Mouse (Mus musculus) heart, embryonic 11.5 days (tissue): ENCODE measurements around the gene AC140267.1. TPM values are rescaled to one million over a fixed set of nuclear protein-coding genes. Genes with fewer than 3 reads are reported as not detected.

Experiments used
- polyA plus RNA-seq: library from polyadenylated mRNA; unstranded; fragments of >200 nt; fragmentation: Nextera tagmentation; extraction: Ambion mirVana; gene quantifications from 2 replicates; pipeline ENCODE4 v1.2.1, GENCODE M21; 2014

Gene AC140267.1
- polyA plus RNA-seq, 1 experiment from 2014 or later, result not detected

Other genes starting within 250 kb of the AC140267.1 start
- 1.3 and 2.0 TPM in 2 replicates for gene Pdgfb, start 220.9 kb upstream of the AC140267.1 start, polyA plus RNA-seq
- 15.2 and 20.7 TPM in 2 replicates for gene Syngr1, start 144.5 kb upstream of the AC140267.1 start, polyA plus RNA-seq
- gene Rpl3, start 144.0 kb upstream of the AC140267.1 start, polyA plus RNA-seq, result 861 and 879 TPM in 2 replicates
- 18.8 and 25.1 TPM in 2 replicates for gene Tab1, start 102.7 kb upstream of the AC140267.1 start, polyA plus RNA-seq
- 1.8 and 2.1 TPM in 2 replicates for gene Mgat3, start 62.1 kb upstream of the AC140267.1 start, polyA plus RNA-seq
- gene Mief1, start 1.8 kb upstream of the AC140267.1 start, polyA plus RNA-seq, result 26.8 and 29.5 TPM in 2 replicates
- 90.2 and 94.4 TPM in 2 replicates for gene Atf4, start 19.3 kb downstream of the AC140267.1 start, polyA plus RNA-seq
- 48.1 and 53.8 TPM in 2 replicates for gene Rps19bp1, start 28.5 kb downstream of the AC140267.1 start, polyA plus RNA-seq
- gene Cacna1i, start 51.4 kb downstream of the AC140267.1 start, polyA plus RNA-seq, result 0.01 TPM in 1 of 2 replicates, not detected in the other